Mouse (Mus musculus) splenic B cell, adult 2 months (primary cell): Measurements from ENCODE around the gene Ugcg.

Experiments
- DNase-seq: peaks from one replicate; pipeline ENCODE4 v3.0.0-alpha.2; 2011; ENCODE audit warnings: low read depth, low spot score
- H3K27me3 ChIP-seq: 2 replicates; pipeline ENCODE4 v1.6.1; 2012; ENCODE audit warnings: mild to moderate bottlenecking, low read length, moderate library complexity, mixed read lengths; ENCODE audit not compliant: control insufficient read depth, poor library complexity, insufficient read depth, severe bottlenecking
- H3K36me3 ChIP-seq: 2 replicates; pipeline ENCODE4 v1.6.1; 2012; ENCODE audit warnings: mild to moderate bottlenecking, low read length, moderate library complexity, mixed read lengths; ENCODE audit not compliant: control insufficient read depth, poor library complexity, insufficient read depth, severe bottlenecking

The Ugcg gene

GRCm38 (mm10) chr4:59228951-59229350, 39.9 kb downstream of the Ugcg start:
- Histone ChIP-seq H3K36me3 (no peaks in the 10 kb centered on the region), H3K27me3 (no peaks in the 10 kb centered on the region)
- no peak for DNase-seq

- Histone ChIP-seq H3K36me3 (no peaks in the 10 kb centered on the region), H3K27me3 (no peaks in the 10 kb centered on the region)
- no peak for DNase-seq
Measured at GRCm38 (mm10) chr4:59231266-59232055, 42.4 kb downstream of the Ugcg start.

GRCm38 (mm10) chr4:59234014-59234413, 45.0 kb downstream of the Ugcg start:
- H3K36me3 ChIP-seq = no peaks in the 10 kb centered on the region
- H3K27me3 ChIP-seq = no peaks in the 10 kb centered on the region
- no peak for DNase-seq

- DNase-seq = no peak
- Histone ChIP-seq H3K36me3 (no peaks in the 10 kb centered on the region), H3K27me3 (no peaks in the 10 kb centered on the region)
Measured at GRCm38 (mm10) chr4:59234451-59235216, 45.6 kb downstream of the Ugcg start.

- H3K27me3 ChIP-seq = no peaks in the 10 kb centered on the region
- H3K36me3 ChIP-seq = no peaks in the 10 kb centered on the region
- DNase-seq = no peak
Measured at GRCm38 (mm10) chr4:59236362-59236761, 47.3 kb downstream of the Ugcg start.

- no peaks in the 10 kb centered on the region for H3K36me3 ChIP-seq
- H3K27me3 ChIP-seq = no peaks in the 10 kb centered on the region
- DNase-seq = peak; percentile 61
Measured at GRCm38 (mm10) chr4:59238641-59239311, 49.7 kb downstream of the Ugcg start.

GRCm38 (mm10) chr4:59239312-59239728, 50.3 kb downstream of the Ugcg start:
- no peak for DNase-seq
- Histone ChIP-seq H3K36me3 (no peaks in the 10 kb centered on the region), H3K27me3 (no peaks in the 10 kb centered on the region)

- Histone ChIP-seq H3K36me3 (no peaks in the 10 kb centered on the region), H3K27me3 (no peaks in the 10 kb centered on the region)
- no peak for DNase-seq
Measured at GRCm38 (mm10) chr4:59240160-59240559, 51.1 kb downstream of the Ugcg start.

GRCm38 (mm10) chr4:59241096-59241495, 52.0 kb downstream of the Ugcg start:
- H3K27me3 ChIP-seq = no peaks in the 10 kb centered on the region
- DNase-seq = peak; percentile 30
- no peaks in the 10 kb centered on the region for H3K36me3 ChIP-seq

GRCm38 (mm10) chr4:59242221-59242620, 53.2 kb downstream of the Ugcg start:
- Histone ChIP-seq H3K27me3 (no peaks in the 10 kb centered on the region), H3K36me3 (no peaks in the 10 kb centered on the region)
- DNase-seq = no peak

- H3K36me3 ChIP-seq = no peaks in the 10 kb centered on the region
- H3K27me3 ChIP-seq = no peaks in the 10 kb centered on the region
- peak; percentile 36 for DNase-seq
Measured at GRCm38 (mm10) chr4:59243802-59244493, 54.9 kb downstream of the Ugcg start.

GRCm38 (mm10) chr4:59244791-59245555, 55.9 kb downstream of the Ugcg start:
- Histone ChIP-seq H3K36me3 (no peaks in the 10 kb centered on the region), H3K27me3 (no peaks in the 10 kb centered on the region)
- DNase-seq = no peak

GRCm38 (mm10) chr4:59245776-59246175, 56.7 kb downstream of the Ugcg start:
- no peak for DNase-seq
- Histone ChIP-seq H3K36me3 (no peaks in the 10 kb centered on the region), H3K27me3 (no peaks in the 10 kb centered on the region)

GRCm38 (mm10) chr4:59247545-59247944, 58.5 kb downstream of the Ugcg start:
- no peak for DNase-seq
- Histone ChIP-seq H3K36me3 (no peaks in the 10 kb centered on the region), H3K27me3 (no peaks in the 10 kb centered on the region)
